Mouse (Mus musculus) hindbrain, embryonic 13.5 days (tissue): ENCODE data around the gene Gemin5. TPM values are rescaled to one million over a fixed set of nuclear protein-coding genes. Genes with fewer than 3 reads are reported as not detected.
"Not testable (repeated sequence)": the region's sequence is repeated elsewhere in the genome, so short reads cannot be mapped to it uniquely, and the experiment has no call there.

Experiments
- ATAC-seq: fragments of 200-750 bp; cut with Nextera tagmentation; 2 replicates; pipeline ENCODE4 v1.8.0; 2017; ENCODE audit warnings: moderate TSS enrichment; ENCODE audit not compliant: low FRiP score
- H3K27ac ChIP-seq: fragments of 300-500 bp; sonication (generic); 2 replicates; pipeline ENCODE4 v1.5.1; 2015; ENCODE audit warnings: inconsistent platforms, mild to moderate bottlenecking, moderate library complexity
- H3K27me3 ChIP-seq: fragments of 300-500 bp; sonication (generic); 2 replicates; pipeline ENCODE4 v1.6.1; 2015; ENCODE audit warnings: mild to moderate bottlenecking, inconsistent platforms
- H3K36me3 ChIP-seq: fragments of 300-500 bp; sonication (generic); 2 replicates; pipeline ENCODE4 v1.6.1; 2015; ENCODE audit warnings: mild to moderate bottlenecking, inconsistent platforms
- H3K4me1 ChIP-seq: fragments of 300-500 bp; sonication (generic); replicated peaks from 2 replicates; pipeline ENCODE4 v1.6.1; 2015; ENCODE audit warnings: inconsistent platforms
- H3K4me2 ChIP-seq: fragments of 300-500 bp; sonication (generic); 2 replicates; pipeline ENCODE4 v1.6.1; 2015; ENCODE audit warnings: inconsistent platforms, mild to moderate bottlenecking, moderate library complexity
- H3K4me3 ChIP-seq: fragments of 300-500 bp; sonication (generic); 2 replicates; pipeline ENCODE4 v1.5.1; 2015; ENCODE audit warnings: mild to moderate bottlenecking, inconsistent platforms
- H3K9ac ChIP-seq: fragments of 300-500 bp; sonication (generic); 2 replicates; pipeline ENCODE4 v1.6.1; 2015; ENCODE audit warnings: mild to moderate bottlenecking, inconsistent platforms
- H3K9me3 ChIP-seq: fragments of 300-500 bp; sonication (generic); 2 replicates; pipeline ENCODE4 v1.6.1; 2016; ENCODE audit warnings: inconsistent platforms
- WGBS: fragments of 180-500 bp; shearing (Covaris S2); methylation state at CpG from one replicate; pipeline ENCODE4 v1.1.7; 2015; 5-methylcytosine and 5-hydroxymethylcytosine counted together
- polyA plus RNA-seq: library from polyadenylated mRNA; unstranded; fragments of >200 nt; fragmentation: Nextera tagmentation; extraction: Ambion mirVana; gene quantifications from 2 replicates; pipeline ENCODE4 v1.2.1, GENCODE M21; 2015

The Gemin5 gene
- polyA plus RNA-seq, 1 experiment from 2014 or later, result 17.0 TPM

GRCm38 (mm10) chr11:58102581-58103343 is 65.6 kb downstream of the Gemin5 start:
- Histone ChIP-seq H3K9me3 (no peaks in the 10 kb centered on the region), H3K4me3 (peak overlapping the region; percentile 91; the same call in 1 of the 2 replicates), H3K27ac (peak overlapping the region; percentile 82; the same call in 1 of the 2 replicates), H3K36me3 (no peaks in the 10 kb centered on the region), H3K4me1 (peaks cover 37% of the 10 kb centered on the region), H3K27me3 (peaks cover 15% of the 10 kb centered on the region), H3K4me2 (peak overlapping the region; percentile 71), H3K9ac (peak overlapping the region; percentile 75)
- ATAC-seq, result no peak
- WGBS, result 90% methylated on average over 9 of the region's 9 CpGs

GRCm38 (mm10) chr11:58102146-58102545 is 66.2 kb downstream of the Gemin5 start:
- Histone ChIP-seq H3K27ac (no peak overlapping the region), H3K4me3 (no peak overlapping the region), H3K27me3 (peaks cover 20% of the 10 kb centered on the region), H3K4me1 (peaks cover 36% of the 10 kb centered on the region), H3K9me3 (no peaks in the 10 kb centered on the region), H3K9ac (no peak overlapping the region), H3K4me2 (no peak overlapping the region), H3K36me3 (no peaks in the 10 kb centered on the region)
- 77% methylated on average over 3 of the region's 3 CpGs for WGBS
- no peak for ATAC-seq

- no peaks in the 10 kb centered on the region for H3K9me3 ChIP-seq
- 87% methylated on average over 4 of the region's 4 CpGs for WGBS
- peaks cover 29% of the 10 kb centered on the region for H3K27me3 ChIP-seq
- no peak overlapping the region for H3K9ac ChIP-seq
- no peak overlapping the region for H3K4me3 ChIP-seq
- H3K36me3 ChIP-seq, result no peaks in the 10 kb centered on the region
- H3K27ac ChIP-seq, result no peak overlapping the region
- H3K4me2 ChIP-seq, result no peak overlapping the region
- peaks cover 34% of the 10 kb centered on the region for H3K4me1 ChIP-seq
- ATAC-seq, result no peak
These were observed 67.1 kb downstream of the Gemin5 start for GRCm38 (mm10) chr11:58101194-58101720.

GRCm38 (mm10) chr11:58100006-58100405 is 68.3 kb downstream of the Gemin5 start:
- Histone ChIP-seq H3K9me3 (no peaks in the 10 kb centered on the region), H3K9ac (0 out of 2 replicates have a peak overlapping the region, but pooled peaks have one; percentile 13), H3K27ac (no peak overlapping the region), H3K27me3 (peaks cover 40% of the 10 kb centered on the region), H3K4me1 (peaks cover 22% of the 10 kb centered on the region), H3K4me3 (no peak overlapping the region), H3K36me3 (no peaks in the 10 kb centered on the region), H3K4me2 (no peak overlapping the region)
- ATAC-seq, result no peak
- WGBS, result 79% methylated on average over 2 of the region's 2 CpGs

- 60% methylated on average over 5 of the region's 5 CpGs for WGBS
- H3K27ac ChIP-seq, ATAC-seq, H3K9me3 ChIP-seq, H3K36me3 ChIP-seq, H3K9ac ChIP-seq: not testable (repeated sequence)
- H3K4me2 ChIP-seq, result peak overlapping the region; percentile 56; the same call in 1 of the 2 replicates
- peaks cover 14% of the 10 kb centered on the region for H3K4me1 ChIP-seq
- peaks cover 40% of the 10 kb centered on the region for H3K27me3 ChIP-seq
- peak overlapping the region; percentile 35; the same call in 1 of the 2 replicates for H3K4me3 ChIP-seq
These were observed 70.0 kb downstream of the Gemin5 start for GRCm38 (mm10) chr11:58098366-58098720.

- Histone ChIP-seq H3K4me3 (peak overlapping the region; percentile 35), H3K27me3 (peaks cover 40% of the 10 kb centered on the region), H3K36me3 (no peaks in the 10 kb centered on the region), H3K27ac (no peak overlapping the region), H3K9ac (peak overlapping the region; percentile 56), H3K9me3 (no peaks in the 10 kb centered on the region), H3K4me1 (peaks cover 9% of the 10 kb centered on the region), H3K4me2 (peak overlapping the region; percentile 56)
- ATAC-seq, result no peak
- 3% methylated on average over 23 of the region's 38 CpGs for WGBS
These were observed 70.5 kb downstream of the Gemin5 start for GRCm38 (mm10) chr11:58097621-58098365.

GRCm38 (mm10) chr11:58096821-58097620 is 71.3 kb downstream of the Gemin5 start:
- peaks cover 8% of the 10 kb centered on the region for H3K4me1 ChIP-seq
- H3K36me3 ChIP-seq, result no peaks in the 10 kb centered on the region
- H3K9me3 ChIP-seq, result no peaks in the 10 kb centered on the region
- ATAC-seq, result no peak
- H3K9ac ChIP-seq, result no peak overlapping the region
- H3K4me3 ChIP-seq, result no peak overlapping the region; the same call in 1 of the 2 replicates
- H3K4me2 ChIP-seq, result peak overlapping the region; percentile 56; the same call in 1 of the 2 replicates
- WGBS, result 59% methylated on average over 20 of the region's 20 CpGs
- H3K27me3 ChIP-seq, result peaks cover 40% of the 10 kb centered on the region
- H3K27ac ChIP-seq, result no peak overlapping the region

- WGBS, result 85% methylated on average over 5 of the region's 5 CpGs
These were observed 72.2 kb downstream of the Gemin5 start for GRCm38 (mm10) chr11:58096160-58096559.

GRCm38 (mm10) chr11:58095561-58095960 is 72.8 kb downstream of the Gemin5 start:
- 93% methylated on average over 1 of the region's 1 CpGs for WGBS
- no peak overlapping the region for H3K9ac ChIP-seq
- no peak for ATAC-seq
- H3K36me3 ChIP-seq, result no peaks in the 10 kb centered on the region
- peaks cover 40% of the 10 kb centered on the region for H3K27me3 ChIP-seq
- no peak overlapping the region for H3K4me2 ChIP-seq
- no peak overlapping the region for H3K4me3 ChIP-seq
- no peaks in the 10 kb centered on the region for H3K9me3 ChIP-seq
- H3K4me1 ChIP-seq, result peaks cover 8% of the 10 kb centered on the region
- no peak overlapping the region for H3K27ac ChIP-seq

More at GRCm38 (mm10) chr11:58096160-58096559, 72.2 kb downstream of the Gemin5 start:
- H3K27ac ChIP-seq, result no peak overlapping the region
- H3K4me3 ChIP-seq, result no peak overlapping the region
- H3K4me2 ChIP-seq, result no peak overlapping the region
- peaks cover 8% of the 10 kb centered on the region for H3K4me1 ChIP-seq
- H3K9me3 ChIP-seq, result no peaks in the 10 kb centered on the region
- ATAC-seq, result no peak
- no peak overlapping the region for H3K9ac ChIP-seq
- H3K27me3 ChIP-seq, result peaks cover 40% of the 10 kb centered on the region
- H3K36me3 ChIP-seq, result no peaks in the 10 kb centered on the region

- Histone ChIP-seq H3K27me3 (peaks cover 40% of the 10 kb centered on the region), H3K36me3 (no peaks in the 10 kb centered on the region), H3K27ac (no peak overlapping the region), H3K4me1 (peaks cover 8% of the 10 kb centered on the region), H3K9me3 (no peaks in the 10 kb centered on the region), H3K4me3 (no peak overlapping the region), H3K9ac (no peak overlapping the region), H3K4me2 (no peak overlapping the region)
- WGBS, result 69% methylated on average over 4 of the region's 4 CpGs
- no peak for ATAC-seq
These were observed 73.6 kb downstream of the Gemin5 start for GRCm38 (mm10) chr11:58094766-58095165.

GRCm38 (mm10) chr11:58093021-58093528 is 75.3 kb downstream of the Gemin5 start, which contains the start of gene Gm12248:
Gene Gm12248 (minus strand): TSS chr11:58093134.
- Histone ChIP-seq H3K4me3 (no peak within 1 kb of the TSS), H3K27ac (no peak within 1 kb of the TSS), H3K4me1 (peaks cover 8% of the 10 kb centered on the region), H3K36me3 (no peaks in the 10 kb centered on the region), H3K9ac (no peak within 1 kb of the TSS), H3K9me3 (no peaks in the 10 kb centered on the region), H3K4me2 (0 out of 2 replicates have a peak within 1 kb of the TSS, but pooled peaks have one; percentile 7), H3K27me3 (peaks cover 28% of the 10 kb centered on the region)
- WGBS, result 24% methylated on average over 12 of the region's 12 CpGs
- ATAC-seq, result no peak
